Mouse (Mus musculus) lung, postnatal 0 days (tissue): ENCODE measurements around the gene 1700020N01Rik.
A peak's percentile ranks its signal among the peaks of the same experiment; 100 is the strongest.

Source experiments
- CTCF ChIP-seq: IDR thresholded peaks from 2 replicates; pipeline ENCODE4 v1.5.1; 2016; ENCODE audit warnings: antibody characterized with exemption, mild to moderate bottlenecking
- EP300 ChIP-seq: IDR thresholded peaks from 2 replicates; pipeline ENCODE4 v1.6.1; 2016; ENCODE audit warnings: antibody characterized with exemption, mild to moderate bottlenecking, control low read depth

GRCm38 (mm10) chr10:21600931-21601330 is 8.0 kb downstream of the 1700020N01Rik start:
- TF ChIP-seq CTCF (peak; percentile 93), EP300 (0 out of 2 replicates have a peak, but pooled peaks have one; percentile 18)
